Mouse (Mus musculus): Measurements from ENCODE around the gene Dpf3. TPM values are rescaled to one million over a fixed set of nuclear protein-coding genes. Genes with fewer than 3 reads are reported as not detected.

The Dpf3 gene
- polyA plus RNA-seq, 2 experiments: 3.0 to 4.9 TPM

DNA sequence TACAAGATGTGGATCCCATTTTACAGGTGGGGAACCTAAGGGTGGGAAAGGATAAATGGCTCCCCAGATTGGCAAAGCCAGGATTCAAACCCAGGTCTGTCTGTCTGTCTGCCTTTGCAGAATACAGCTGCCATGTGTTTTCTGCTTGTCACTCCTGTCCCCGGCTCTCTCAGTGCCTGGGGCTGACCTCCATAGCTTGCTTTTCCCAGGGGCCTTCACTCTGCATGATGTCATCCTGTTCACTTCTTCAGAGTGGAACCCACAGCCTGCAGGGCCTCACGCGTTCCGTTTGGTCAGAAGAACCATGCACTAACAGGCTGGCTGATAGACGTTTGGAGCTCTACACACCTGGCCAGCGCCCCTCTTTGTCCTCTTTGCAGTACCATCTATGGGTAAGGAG is 184.3 kb downstream of the Dpf3 start:
- Histone ChIP-seq H3K9ac (ENCODE audit: low read depth, low read length, severe bottlenecking) (no peak overlapping the region), H3K4me1 (ENCODE audit: control insufficient read depth, insufficient read depth, low read length) (peaks cover 8% of the 10 kb centered on the region; the same call in 1 of the 2 replicates), H3K4me3 (replicated peaks; ENCODE audit: low read length) (no peak overlapping the region), H3K36me3 (ENCODE audit: control insufficient read depth, insufficient read depth, low read length) (no peaks in the 10 kb centered on the region), H3K27ac (replicated peaks; ENCODE audit: low read depth, low read length) (no peak overlapping the region), H3K9me3 (ENCODE audit: control insufficient read depth, low read length) (no peaks in the 10 kb centered on the region), H3K4me2 (replicated peaks; ENCODE audit: low read depth, low read length, severe bottlenecking) (no peak overlapping the region), H3K27me3 (ENCODE audit: control insufficient read depth, insufficient read depth, low read length) (no peaks in the 10 kb centered on the region)
- no peak for DNase-seq (ENCODE audit: low spot score)
- 69% methylated on average over 6 of the region's 6 CpGs for WGBS
- no peak for ATAC-seq (ENCODE audit: low FRiP score, low read depth)
- TF ChIP-seq POLR2A (IDR thresholded peaks at IDR 0.05; ENCODE audit: borderline replicate concordance, extremely low read depth, insufficient read depth, insufficient read length): no peak

DNA sequence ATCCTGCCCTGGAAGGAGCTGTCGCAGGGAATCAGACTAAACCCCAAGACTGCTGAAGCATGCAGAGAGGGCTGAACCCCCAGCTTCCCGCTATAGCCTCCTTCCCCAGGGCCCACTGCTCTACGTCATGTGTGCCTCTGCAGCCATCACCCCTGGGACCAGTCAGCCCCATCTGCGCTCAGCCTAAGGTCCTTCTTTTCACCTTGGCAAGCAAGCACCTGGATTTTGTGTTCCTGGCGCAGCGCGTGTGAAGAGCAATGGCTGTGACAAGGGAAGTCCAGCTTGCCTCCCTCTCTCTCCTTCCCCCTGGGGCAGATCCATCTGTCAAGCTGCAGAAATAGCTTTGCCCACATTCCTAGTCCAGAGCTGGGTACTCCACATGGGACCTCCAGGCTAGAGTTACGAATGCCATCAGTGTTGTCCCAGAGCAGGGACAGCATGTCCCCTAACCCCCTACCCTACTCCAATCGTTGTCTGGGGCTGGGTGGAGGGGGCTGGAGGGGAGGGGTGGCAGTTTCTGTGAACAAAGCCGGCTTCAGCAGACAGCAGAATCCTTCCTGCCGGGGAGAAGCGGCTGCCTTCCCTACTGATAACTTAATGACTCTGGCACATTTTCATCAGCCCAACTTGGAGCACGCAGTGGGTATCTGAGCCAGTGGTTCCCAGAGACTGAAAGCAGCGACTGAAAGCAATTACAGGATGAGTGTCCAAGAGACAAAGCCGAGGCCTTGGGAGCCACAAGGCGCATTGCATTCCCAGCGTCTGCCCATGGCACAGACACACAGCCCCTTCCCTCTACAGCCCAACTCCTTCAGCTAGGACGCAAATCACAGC is 185.0 kb downstream of the Dpf3 start:
- DNase-seq (ENCODE audit: low spot score) (no peak), ATAC-seq (ENCODE audit: low FRiP score, low read depth) (no peak)
- no peak overlapping the region for H3K4me3 ChIP-seq (replicated peaks; ENCODE audit: low read length)
- no peak for TF ChIP-seq POLR2A (IDR thresholded peaks at IDR 0.05; ENCODE audit: borderline replicate concordance, extremely low read depth, insufficient read depth, insufficient read length)
- H3K27me3 ChIP-seq (ENCODE audit: control insufficient read depth, insufficient read depth, low read length): no peaks in the 10 kb centered on the region
- H3K36me3 ChIP-seq (ENCODE audit: control insufficient read depth, insufficient read depth, low read length): no peaks in the 10 kb centered on the region
- H3K4me2 ChIP-seq (replicated peaks; ENCODE audit: low read depth, low read length, severe bottlenecking): no peak overlapping the region
- H3K4me1 ChIP-seq (ENCODE audit: control insufficient read depth, insufficient read depth, low read length): peaks cover 8% of the 10 kb centered on the region; the same call in 1 of the 2 replicates
- no peaks in the 10 kb centered on the region for H3K9me3 ChIP-seq (ENCODE audit: control insufficient read depth, low read length)
- no peak overlapping the region for H3K27ac ChIP-seq (replicated peaks; ENCODE audit: low read depth, low read length)
- no peak overlapping the region for H3K9ac ChIP-seq (ENCODE audit: low read depth, low read length, severe bottlenecking)
- WGBS: 38% methylated on average over 18 of the region's 18 CpGs

DNA sequence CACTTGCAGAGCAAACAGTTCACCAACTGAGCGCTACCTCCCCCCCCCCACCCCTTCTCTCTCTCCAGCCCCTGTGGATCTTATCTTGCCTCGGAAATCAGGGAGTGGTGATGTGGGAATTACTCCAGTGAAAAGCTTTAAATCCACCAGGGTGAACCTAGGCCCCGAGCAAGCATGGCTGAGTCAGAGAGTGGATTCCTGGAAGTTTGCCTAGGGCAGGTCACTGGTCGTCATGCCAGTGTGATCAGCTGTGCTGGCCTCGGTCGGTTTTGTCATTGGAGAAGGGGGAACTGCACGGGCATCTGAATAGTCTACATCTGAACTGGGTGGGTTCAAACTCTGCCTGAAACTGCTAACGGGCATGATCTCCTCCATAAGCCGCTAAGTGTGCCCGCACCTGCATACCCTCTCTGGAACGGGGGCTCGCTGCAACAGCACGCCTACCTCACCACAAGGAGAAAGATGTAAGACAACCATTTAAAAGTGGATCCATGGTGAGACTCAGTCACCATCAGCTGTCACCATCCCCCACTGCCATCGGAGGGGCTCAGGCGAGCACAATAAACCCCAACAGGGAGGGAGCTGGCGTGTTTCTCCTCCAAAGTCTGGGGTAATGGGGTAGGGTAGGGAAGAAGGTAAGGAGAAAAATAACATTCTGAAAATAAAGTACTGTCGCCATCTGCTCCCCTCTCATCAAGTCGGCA is 185.7 kb downstream of the Dpf3 start:
- Histone ChIP-seq H3K9me3 (ENCODE audit: control insufficient read depth, low read length) (no peaks in the 10 kb centered on the region), H3K36me3 (ENCODE audit: control insufficient read depth, insufficient read depth, low read length) (no peaks in the 10 kb centered on the region), H3K27ac (replicated peaks; ENCODE audit: low read depth, low read length) (no peak overlapping the region), H3K9ac (ENCODE audit: low read depth, low read length, severe bottlenecking) (no peak overlapping the region), H3K27me3 (ENCODE audit: control insufficient read depth, insufficient read depth, low read length) (no peaks in the 10 kb centered on the region), H3K4me2 (replicated peaks; ENCODE audit: low read depth, low read length, severe bottlenecking) (no peak overlapping the region), H3K4me3 (replicated peaks; ENCODE audit: low read length) (no peak overlapping the region), H3K4me1 (ENCODE audit: control insufficient read depth, insufficient read depth, low read length) (peaks cover 8% of the 10 kb centered on the region; the same call in 1 of the 2 replicates)
- 63% methylated on average over 18 of the region's 18 CpGs for WGBS
- no peak for ATAC-seq (ENCODE audit: low FRiP score, low read depth)
- DNase-seq (ENCODE audit: low spot score): no peak
- no peak for TF ChIP-seq POLR2A (IDR thresholded peaks at IDR 0.05; ENCODE audit: borderline replicate concordance, extremely low read depth, insufficient read depth, insufficient read length)

DNA sequence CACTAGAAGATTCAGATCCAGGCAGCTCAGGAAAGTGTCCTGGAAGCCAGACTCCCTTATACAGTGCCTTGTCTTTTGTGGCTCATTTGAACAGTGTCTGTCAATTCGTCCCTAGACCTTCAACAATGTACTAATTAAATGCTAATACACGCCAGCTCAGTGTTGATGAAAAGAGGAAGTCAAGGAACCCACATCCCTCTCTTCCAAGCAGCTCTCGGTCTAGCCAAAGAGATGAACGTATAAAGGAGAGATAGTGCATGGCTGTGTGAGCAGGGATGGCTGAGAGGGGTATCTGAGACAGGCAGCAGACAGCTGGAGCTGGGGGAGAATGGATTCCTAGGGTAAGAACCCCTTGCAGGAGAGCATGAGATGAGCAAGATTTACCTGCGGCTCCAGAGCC is 189.2 kb downstream of the Dpf3 start:
- Histone ChIP-seq H3K9me3 (ENCODE audit: control insufficient read depth, low read length) (no peaks in the 10 kb centered on the region), H3K4me1 (ENCODE audit: control insufficient read depth, insufficient read depth, low read length) (peaks cover 8% of the 10 kb centered on the region; the same call in 1 of the 2 replicates), H3K9ac (ENCODE audit: low read depth, low read length, severe bottlenecking) (no peak overlapping the region), H3K27ac (replicated peaks; ENCODE audit: low read depth, low read length) (no peak overlapping the region), H3K4me3 (replicated peaks; ENCODE audit: low read length) (no peak overlapping the region), H3K36me3 (ENCODE audit: control insufficient read depth, insufficient read depth, low read length) (no peaks in the 10 kb centered on the region), H3K27me3 (ENCODE audit: control insufficient read depth, insufficient read depth, low read length) (no peaks in the 10 kb centered on the region), H3K4me2 (replicated peaks; ENCODE audit: low read depth, low read length, severe bottlenecking) (no peak overlapping the region)
- TF ChIP-seq POLR2A (IDR thresholded peaks at IDR 0.05; ENCODE audit: borderline replicate concordance, extremely low read depth, insufficient read depth, insufficient read length): no peak
- no peak for ATAC-seq (ENCODE audit: low FRiP score, low read depth)
- DNase-seq (ENCODE audit: low spot score): no peak
- WGBS: 85% methylated on average over 5 of the region's 5 CpGs

DNA sequence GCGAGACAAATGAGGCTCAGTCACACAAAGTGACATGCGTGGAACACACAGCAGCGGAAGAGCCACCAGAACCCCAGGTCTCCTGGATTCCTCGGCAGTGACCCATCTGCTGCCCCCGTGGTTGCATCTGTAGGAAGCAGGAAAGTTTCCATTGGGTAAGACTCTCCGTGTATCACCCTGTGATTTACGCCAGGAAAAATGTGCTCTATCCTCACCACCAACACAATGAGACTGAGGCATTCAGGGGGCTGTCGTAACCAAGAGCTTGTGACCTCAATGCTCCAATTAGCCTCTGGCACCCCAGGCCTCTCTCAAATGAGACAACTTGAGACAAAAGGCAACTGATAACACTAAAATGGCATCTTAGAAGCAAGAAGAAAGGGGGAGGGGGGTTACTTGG is 192.5 kb downstream of the Dpf3 start:
- no peak for TF ChIP-seq POLR2A (IDR thresholded peaks at IDR 0.05; ENCODE audit: borderline replicate concordance, extremely low read depth, insufficient read depth, insufficient read length)
- Histone ChIP-seq H3K9ac (ENCODE audit: low read depth, low read length, severe bottlenecking) (no peak overlapping the region), H3K4me2 (replicated peaks; ENCODE audit: low read depth, low read length, severe bottlenecking) (no peak overlapping the region), H3K4me3 (replicated peaks; ENCODE audit: low read length) (no peak overlapping the region), H3K27me3 (ENCODE audit: control insufficient read depth, insufficient read depth, low read length) (no peaks in the 10 kb centered on the region), H3K27ac (replicated peaks; ENCODE audit: low read depth, low read length) (no peak overlapping the region), H3K36me3 (ENCODE audit: control insufficient read depth, insufficient read depth, low read length) (no peaks in the 10 kb centered on the region), H3K9me3 (ENCODE audit: control insufficient read depth, low read length) (no peaks in the 10 kb centered on the region), H3K4me1 (ENCODE audit: control insufficient read depth, insufficient read depth, low read length) (no peaks in the 10 kb centered on the region)
- ATAC-seq (ENCODE audit: low FRiP score, low read depth) (no peak), DNase-seq (ENCODE audit: low spot score) (no peak)
- 78% methylated on average over 8 of the region's 8 CpGs for WGBS

Measured in limb, embryonic 14.5 days (tissue).